Mouse (Mus musculus) heart, postnatal 0 days (tissue): ENCODE measurements at regions not wholly inside any gene's neighbourhood (a gene's known extent, or its start where the extent isn't known, plus 50 kb on each side); places are given as distances from the start of the nearest gene placed in this dataset.

Experiments used
- CTCF ChIP-seq: IDR thresholded peaks from 2 replicates; pipeline ENCODE4 v1.5.1; 2016; ENCODE audit warnings: antibody characterized with exemption, control low read depth, low read depth
- EP300 ChIP-seq: IDR thresholded peaks from 2 replicates; pipeline ENCODE4 v1.6.1; 2016; ENCODE audit warnings: antibody characterized with exemption, low read depth

GRCm38 (mm10) chr11:24943646-24944045, 865.8 kb downstream of the Bcl11a start:
- TF ChIP-seq CTCF (no peak), EP300 (no peak)
